Mouse (Mus musculus) splenic B cell, adult 2 months (primary cell): Measurements from ENCODE around the gene Luzp1.

ENCODE experiments used
- DNase-seq: peaks from one replicate; pipeline ENCODE4 v3.0.0-alpha.2; 2011; ENCODE audit warnings: low read depth, low spot score
- H3K27me3 ChIP-seq: 2 replicates; pipeline ENCODE4 v1.6.1; 2012; ENCODE audit warnings: mild to moderate bottlenecking, low read length, moderate library complexity, mixed read lengths; ENCODE audit not compliant: control insufficient read depth, poor library complexity, insufficient read depth, severe bottlenecking
- H3K36me3 ChIP-seq: 2 replicates; pipeline ENCODE4 v1.6.1; 2012; ENCODE audit warnings: mild to moderate bottlenecking, low read length, moderate library complexity, mixed read lengths; ENCODE audit not compliant: control insufficient read depth, poor library complexity, insufficient read depth, severe bottlenecking

Luzp1 gene

GRCm38 (mm10) chr4:136598268-136598876, 128.8 kb downstream of the Luzp1 start:
- H3K27me3 ChIP-seq, result no peaks in the 10 kb centered on the region
- no peaks in the 10 kb centered on the region for H3K36me3 ChIP-seq
- DNase-seq, result no peak

- no peaks in the 10 kb centered on the region for H3K27me3 ChIP-seq
- no peaks in the 10 kb centered on the region for H3K36me3 ChIP-seq
- peak; percentile 16 for DNase-seq
These were observed 130.3 kb downstream of the Luzp1 start for GRCm38 (mm10) chr4:136599869-136600268.

GRCm38 (mm10) chr4:136600536-136600935, 131.0 kb downstream of the Luzp1 start:
- Histone ChIP-seq H3K27me3 (no peaks in the 10 kb centered on the region), H3K36me3 (no peaks in the 10 kb centered on the region)
- no peak for DNase-seq

- Histone ChIP-seq H3K27me3 (no peaks in the 10 kb centered on the region), H3K36me3 (no peaks in the 10 kb centered on the region)
- DNase-seq, result peak; percentile 20
These were observed 131.9 kb downstream of the Luzp1 start for GRCm38 (mm10) chr4:136601476-136601875.

- DNase-seq, result peak; percentile 50
These were observed 132.5 kb downstream of the Luzp1 start for GRCm38 (mm10) chr4:136602018-136602554.

GRCm38 (mm10) chr4:136602568-136602967, 133.0 kb downstream of the Luzp1 start, which contains the start of gene Kdm1a:
Gene Kdm1a, minus strand, starts transcription at chr4:136602723.
- DNase-seq, result peak; percentile 97
- Histone ChIP-seq H3K27me3 (no peaks in the 10 kb centered on the region), H3K36me3 (no peaks in the 10 kb centered on the region)

More at GRCm38 (mm10) chr4:136602018-136602554, 132.5 kb downstream of the Luzp1 start:
- H3K36me3 ChIP-seq, result no peaks in the 10 kb centered on the region
- H3K27me3 ChIP-seq, result no peaks in the 10 kb centered on the region
